Mouse (Mus musculus) forebrain, embryonic 16.5 days (tissue): ENCODE results near the gene Apoc4. TPM values are rescaled to one million over a fixed set of nuclear protein-coding genes. Genes with fewer than 3 reads are reported as not detected.

ENCODE experiments used
- ATAC-seq: fragments of 200-750 bp; cut with Nextera tagmentation; 2 replicates; pipeline ENCODE4 v1.8.0; 2017; ENCODE audit warnings: mild to moderate bottlenecking, moderate library complexity
- H3K27ac ChIP-seq: fragments of 300-500 bp; sonication (generic); 2 replicates; pipeline ENCODE4 v1.5.1; 2014; ENCODE audit warnings: low read length, control low read depth
- H3K27me3 ChIP-seq: fragments of 300-500 bp; sonication (generic); replicated peaks from 2 replicates; pipeline ENCODE4 v1.6.1; 2014; ENCODE audit warnings: low read length; ENCODE audit not compliant: control insufficient read depth, insufficient read depth
- H3K36me3 ChIP-seq: fragments of 300-500 bp; sonication (generic); 2 replicates; pipeline ENCODE4 v1.6.1; 2014; ENCODE audit not compliant: control insufficient read depth, insufficient read depth
- H3K4me1 ChIP-seq: fragments of 300-500 bp; sonication (generic); replicated peaks from 2 replicates; pipeline ENCODE4 v1.6.1; 2014; ENCODE audit warnings: low read length; ENCODE audit not compliant: control insufficient read depth, insufficient read depth
- H3K4me2 ChIP-seq: fragments of 300-500 bp; sonication (generic); 2 replicates; pipeline ENCODE4 v1.6.1; 2014; ENCODE audit warnings: mild to moderate bottlenecking, low read length, control low read depth
- H3K4me3 ChIP-seq: fragments of 300-500 bp; sonication (generic); replicated peaks from 2 replicates; pipeline ENCODE4 v1.5.1; 2014; ENCODE audit warnings: mild to moderate bottlenecking, low read length, control low read depth
- H3K9ac ChIP-seq: fragments of 300-500 bp; sonication (generic); replicated peaks from 2 replicates; pipeline ENCODE4 v1.6.1; 2014; ENCODE audit warnings: low read depth, low read length, control low read depth
- H3K9me3 ChIP-seq: fragments of 300-500 bp; sonication (generic); 2 replicates; pipeline ENCODE4 v1.6.1; 2016; ENCODE audit warnings: low read length; ENCODE audit not compliant: control insufficient read depth
- WGBS: fragments of 180-500 bp; shearing (Covaris S2); extraction: QIAGEN DNeasy Blood & Tissue Kit; methylation state at CpG from one replicate; pipeline ENCODE4 v1.1.7; 2014; 5-methylcytosine and 5-hydroxymethylcytosine counted together
- polyA plus RNA-seq: library from polyadenylated mRNA; unstranded; fragments of >200 nt; fragmentation: Nextera tagmentation; extraction: Ambion mirVana; gene quantifications from 2 replicates; pipeline ENCODE4 v1.2.1, GENCODE M21; 2015

Apoc4 gene
- polyA plus RNA-seq, 1 experiment from 2014 or later: not detected

GRCm38 (mm10) chr7:19651063-19651786 lies 30.1 kb downstream of the Apoc4 start:
- WGBS: 93% methylated on average over 6 of the region's 6 CpGs
- Histone ChIP-seq H3K27me3 (no peaks in the 10 kb centered on the region), H3K9me3 (no peaks in the 10 kb centered on the region), H3K4me3 (no peak overlapping the region), H3K9ac (no peak overlapping the region), H3K4me1 (no peaks in the 10 kb centered on the region), H3K36me3 (peaks cover 12% of the 10 kb centered on the region), H3K4me2 (no peak overlapping the region), H3K27ac (no peak overlapping the region)
- ATAC-seq: no peak

DNA sequence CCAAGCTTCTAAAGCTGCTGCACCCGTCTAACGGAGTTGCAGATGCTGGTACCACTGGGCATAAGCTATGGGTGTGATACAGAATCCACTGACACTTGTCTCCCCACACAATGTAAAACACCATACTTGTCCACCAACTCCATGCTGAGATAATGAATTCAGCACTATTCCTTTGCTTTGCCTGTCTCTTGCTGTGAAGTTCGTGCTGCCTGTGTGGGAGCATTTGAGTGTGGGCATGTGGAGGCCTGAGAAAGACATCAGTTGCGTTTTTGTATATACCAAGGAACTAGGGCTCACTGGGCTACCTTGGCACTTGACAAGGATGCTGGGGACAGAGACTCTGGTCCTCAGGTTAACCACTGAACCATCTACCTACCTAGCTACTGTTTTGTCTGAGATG lies 40.1 kb downstream of the Apoc4 start:
- no peak overlapping the region for H3K27ac ChIP-seq
- no peak overlapping the region for H3K4me3 ChIP-seq
- peaks cover 45% of the 10 kb centered on the region for H3K36me3 ChIP-seq
- ATAC-seq: no peak
- no peaks in the 10 kb centered on the region for H3K9me3 ChIP-seq
- no peaks in the 10 kb centered on the region for H3K4me1 ChIP-seq
- H3K4me2 ChIP-seq: no peak overlapping the region
- 94% methylated on average over 4 of the region's 4 CpGs for WGBS
- H3K27me3 ChIP-seq: no peaks in the 10 kb centered on the region
- no peak overlapping the region for H3K9ac ChIP-seq

DNA sequence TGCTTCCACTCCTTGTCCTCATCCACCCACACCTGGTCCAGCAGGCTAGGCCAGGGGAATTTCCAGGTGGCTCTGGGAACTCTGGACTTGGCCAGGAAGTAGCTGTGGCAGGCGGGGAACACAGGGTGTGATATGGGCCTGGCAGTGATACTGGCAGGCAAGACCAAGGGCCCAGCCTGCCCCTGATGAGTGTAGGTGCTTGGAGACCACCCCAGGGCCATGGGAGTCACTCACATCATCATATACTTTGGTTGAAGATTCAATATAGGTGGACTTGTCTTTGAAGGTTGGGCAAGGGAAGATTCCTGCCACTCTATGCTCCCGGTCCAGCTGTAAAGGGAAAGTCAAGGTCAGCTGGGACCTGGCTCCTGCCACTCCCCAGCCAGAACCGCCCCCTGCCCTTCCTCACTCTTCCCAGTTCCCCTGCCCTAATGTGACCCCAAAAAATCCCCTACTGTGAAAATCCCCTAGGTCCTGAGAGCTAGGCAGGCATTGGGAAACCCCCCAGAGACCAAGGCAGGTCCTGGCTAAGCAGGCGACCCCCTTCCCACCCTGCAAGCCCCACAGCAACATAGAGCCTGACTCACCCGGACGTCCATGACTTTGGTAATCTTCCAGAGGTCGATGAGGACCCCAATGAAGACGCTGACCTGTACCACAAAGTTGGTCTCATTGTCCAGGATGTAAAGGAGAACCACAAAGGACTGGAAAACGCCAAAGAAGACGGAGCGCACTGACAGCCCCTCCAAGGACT lies 46.0 kb downstream of the Apoc4 start:
- Histone ChIP-seq H3K4me2 (no peak overlapping the region), H3K9me3 (no peaks in the 10 kb centered on the region), H3K36me3 (peaks cover 37% of the 10 kb centered on the region), H3K4me1 (no peaks in the 10 kb centered on the region), H3K27ac (no peak overlapping the region), H3K9ac (no peak overlapping the region), H3K4me3 (no peak overlapping the region), H3K27me3 (no peaks in the 10 kb centered on the region)
- no peak for ATAC-seq
- WGBS: 90% methylated on average over 11 of the region's 11 CpGs

DNA sequence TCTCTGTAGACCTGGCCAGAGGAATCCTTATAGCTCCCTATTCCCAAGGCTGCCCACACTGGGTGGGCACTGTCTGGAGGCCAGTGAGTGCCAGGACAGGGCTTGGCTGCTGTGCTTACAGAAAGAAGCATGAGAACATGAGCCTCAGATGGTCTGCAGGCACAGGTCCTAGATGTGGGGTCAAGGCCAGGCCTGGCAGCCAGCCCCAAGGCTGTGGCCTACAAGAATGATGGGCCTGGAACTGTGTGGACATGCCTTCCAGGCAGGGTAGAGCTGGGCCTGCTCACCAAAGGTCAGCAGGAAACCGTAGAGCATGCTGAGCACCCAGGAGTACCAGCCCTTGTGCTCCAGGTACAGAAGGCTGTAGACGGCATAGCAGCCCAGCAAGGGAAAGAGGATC lies 46.7 kb downstream of the Apoc4 start:
- Histone ChIP-seq H3K27me3 (no peaks in the 10 kb centered on the region), H3K4me2 (no peak overlapping the region), H3K27ac (no peak overlapping the region), H3K4me3 (no peak overlapping the region), H3K36me3 (peaks cover 36% of the 10 kb centered on the region), H3K4me1 (no peaks in the 10 kb centered on the region; the same call in 1 of the 2 replicates), H3K9me3 (no peaks in the 10 kb centered on the region), H3K9ac (no peak overlapping the region)
- 93% methylated on average over 2 of the region's 2 CpGs for whole genome bisulfite sequencing
- ATAC-seq: no peak

DNA sequence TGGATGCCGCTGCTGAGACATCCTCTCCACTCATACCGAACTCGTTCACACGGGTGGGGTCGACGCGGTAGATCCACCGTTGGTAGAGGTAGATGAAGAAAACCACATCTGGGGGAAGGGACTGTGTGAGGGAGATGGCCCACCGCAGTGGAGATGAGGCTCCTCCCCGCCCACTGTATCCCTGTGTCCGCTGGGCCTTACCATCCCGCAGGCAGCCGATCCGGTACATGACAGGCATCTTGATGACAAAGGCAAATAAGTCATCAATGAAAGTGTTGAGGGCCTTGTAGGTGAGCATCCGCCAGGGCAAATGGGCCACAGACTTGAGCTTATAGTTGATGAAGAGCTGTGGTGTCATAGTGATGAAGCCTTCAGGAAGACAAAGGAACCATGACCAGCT lies 47.4 kb downstream of the Apoc4 start:
- no peaks in the 10 kb centered on the region for H3K27me3 ChIP-seq
- H3K27ac ChIP-seq: no peak overlapping the region
- H3K4me2 ChIP-seq: no peak overlapping the region
- H3K4me1 ChIP-seq: no peaks in the 10 kb centered on the region; the same call in 1 of the 2 replicates
- 95% methylated on average over 15 of the region's 15 CpGs for WGBS
- H3K9me3 ChIP-seq: no peaks in the 10 kb centered on the region
- peaks cover 36% of the 10 kb centered on the region for H3K36me3 ChIP-seq
- no peak overlapping the region for H3K9ac ChIP-seq
- ATAC-seq: no peak
- H3K4me3 ChIP-seq: no peak overlapping the region

GRCm38 (mm10) chr7:19633197-19633596 lies 48.1 kb downstream of the Apoc4 start:
- no peak for ATAC-seq
- H3K4me1 ChIP-seq: peaks cover 6% of the 10 kb centered on the region
- no peak overlapping the region for H3K4me3 ChIP-seq

GRCm38 (mm10) chr7:19632720-19633119 lies 48.6 kb downstream of the Apoc4 start:
- H3K4me3 ChIP-seq: no peak overlapping the region
- H3K27me3 ChIP-seq: no peaks in the 10 kb centered on the region
- no peak overlapping the region for H3K9ac ChIP-seq
- peaks cover 28% of the 10 kb centered on the region for H3K36me3 ChIP-seq
- no peak overlapping the region for H3K4me2 ChIP-seq
- ATAC-seq: no peak
- peaks cover 8% of the 10 kb centered on the region for H3K4me1 ChIP-seq
- H3K27ac ChIP-seq: no peak overlapping the region
- H3K9me3 ChIP-seq: no peaks in the 10 kb centered on the region

More at GRCm38 (mm10) chr7:19633197-19633596, 48.1 kb downstream of the Apoc4 start:
- H3K27me3 ChIP-seq: no peaks in the 10 kb centered on the region
- H3K9me3 ChIP-seq: no peaks in the 10 kb centered on the region
- peaks cover 32% of the 10 kb centered on the region for H3K36me3 ChIP-seq
- H3K27ac ChIP-seq: no peak overlapping the region
- H3K9ac ChIP-seq: no peak overlapping the region
- 94% methylated on average over 17 of the region's 17 CpGs for WGBS
- H3K4me2 ChIP-seq: no peak overlapping the region

- no peak overlapping the region for H3K27ac ChIP-seq
- peaks cover 24% of the 10 kb centered on the region for H3K36me3 ChIP-seq
- H3K4me2 ChIP-seq: no peak overlapping the region
- peaks cover 8% of the 10 kb centered on the region for H3K4me1 ChIP-seq
- H3K27me3 ChIP-seq: no peaks in the 10 kb centered on the region
- H3K9ac ChIP-seq: no peak overlapping the region
- no peaks in the 10 kb centered on the region for H3K9me3 ChIP-seq
- H3K4me3 ChIP-seq: no peak overlapping the region
- ATAC-seq: no peak
Measured at GRCm38 (mm10) chr7:19632275-19632674, 49.0 kb downstream of the Apoc4 start.

- H3K27me3 ChIP-seq: no peaks in the 10 kb centered on the region
- peak within 1 kb of the TSS; percentile 63 for H3K27ac ChIP-seq
- H3K9me3 ChIP-seq: no peaks in the 10 kb centered on the region
- peak within 1 kb of the TSS; percentile 65 for H3K4me3 ChIP-seq
- H3K4me2 ChIP-seq: peak within 1 kb of the TSS; percentile 94
- peak; percentile 66 for ATAC-seq
- H3K9ac ChIP-seq: peak within 1 kb of the TSS; percentile 22
- peaks cover 13% of the 10 kb centered on the region for H3K36me3 ChIP-seq
- WGBS: 1% methylated on average over 20 of the region's 41 CpGs
- H3K4me1 ChIP-seq: peaks cover 8% of the 10 kb centered on the region
Measured at GRCm38 (mm10) chr7:19629361-19629734, 51.9 kb downstream of the Apoc4 start, which contains the start of gene Relb. Relb (minus strand) TSS chr7:19629438.
